Mouse (Mus musculus) central nervous system, embryonic 14 days (tissue): ENCODE data around the gene Hist2h2ac. TPM values are rescaled to one million over a fixed set of nuclear protein-coding genes. Genes with fewer than 3 reads are reported as not detected.

ENCODE experiments used
- polyA plus RNA-seq: library from polyadenylated mRNA; depleted of rRNA; stranded (reverse); fragments of >200 nt; gene quantifications from 2 replicates; pipeline ENCODE4 v1.2.3, GENCODE M21; 2012; rRNA removed

Hist2h2ac gene
- polyA plus RNA-seq, 1 experiment = 9.3 TPM

Other genes with a start within 250 kb of the Hist2h2ac start
- gene Plekho1, start 224.9 kb downstream of the Hist2h2ac start, polyA plus RNA-seq = 186 and 227 TPM in 2 replicates
- 33.9 and 36.1 TPM in 2 replicates for gene Vps45, start 162.4 kb downstream of the Hist2h2ac start, polyA plus RNA-seq
- 8.3 and 10.5 TPM in 2 replicates for gene Otud7b, start 116.4 kb downstream of the Hist2h2ac start, polyA plus RNA-seq
- 12.5 and 18.8 TPM in 2 replicates for gene Mtmr11, start 58.9 kb downstream of the Hist2h2ac start, polyA plus RNA-seq
- 101 and 105 TPM in 2 replicates for gene Sf3b4, start 48.5 kb downstream of the Hist2h2ac start, polyA plus RNA-seq
- gene Sv2a, start 39.7 kb downstream of the Hist2h2ac start, polyA plus RNA-seq = 89.5 and 92.3 TPM in 2 replicates
- gene Bola1, start 1.2 kb downstream of the Hist2h2ac start, polyA plus RNA-seq = 51.9 and 68.2 TPM in 2 replicates
- gene Hist2h2ab, start 1.0 kb downstream of the Hist2h2ac start, polyA plus RNA-seq = 1.9 and 3.9 TPM in 2 replicates
- gene Hist2h2be, start 239 bp upstream of the Hist2h2ac start, polyA plus RNA-seq = 12.5 and 17.2 TPM in 2 replicates
- 37.5 and 61.5 TPM in 2 replicates for gene Hist2h3c2, start 18.2 kb upstream of the Hist2h2ac start, polyA plus RNA-seq
- 5.6 and 10.1 TPM in 2 replicates for gene Hist2h2aa2, start 19.4 kb upstream of the Hist2h2ac start, polyA plus RNA-seq
- gene Hist2h2aa1, start 24.6 kb upstream of the Hist2h2ac start, polyA plus RNA-seq = 67.5 and 77.3 TPM in 2 replicates
- gene Hist2h3c1, start 25.8 kb upstream of the Hist2h2ac start, polyA plus RNA-seq = not detected in 2 replicates
- 6.8 and 9.5 TPM in 2 replicates for gene Hist2h4, start 42.4 kb upstream of the Hist2h2ac start, polyA plus RNA-seq
- gene Hist2h3b, start 47.8 kb upstream of the Hist2h2ac start, polyA plus RNA-seq = 53.0 and 82.8 TPM in 2 replicates
- 10.0 and 13.6 TPM in 2 replicates for gene Hist2h2bb, start 48.9 kb upstream of the Hist2h2ac start, polyA plus RNA-seq
- gene Fcgr1, start 73.1 kb upstream of the Hist2h2ac start, polyA plus RNA-seq = 3.4 and 4.1 TPM in 2 replicates
- gene BC107364, start 231.4 kb upstream of the Hist2h2ac start, polyA plus RNA-seq = not detected in 2 replicates